Mouse (Mus musculus) WW6 (cell line): ENCODE data around the gene 3110082I17Rik.

Source experiments
- DNase-seq: peaks from one replicate; pipeline ENCODE4 v3.0.0-alpha.2; 2013; ENCODE audit warnings: low read depth, low spot score

3110082I17Rik gene

DNA sequence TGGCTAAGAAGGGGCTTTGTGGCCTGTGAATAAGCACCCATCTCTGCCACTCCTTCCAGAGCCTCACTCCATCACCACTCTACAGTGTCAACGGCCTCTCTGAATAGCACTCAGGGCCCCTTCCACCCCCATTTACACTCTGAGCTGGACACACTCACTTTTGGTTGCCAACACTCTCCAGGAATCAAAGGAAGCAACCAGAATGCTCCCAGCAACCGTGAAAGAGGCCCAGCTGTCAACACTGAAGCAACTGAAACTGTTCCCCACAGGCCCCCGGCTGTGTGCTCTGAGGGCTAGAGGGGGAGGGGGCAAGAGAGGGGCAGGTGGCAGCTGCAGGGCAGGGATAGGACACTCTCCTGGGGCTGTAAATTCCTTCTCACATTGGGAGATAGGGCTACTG lies 41.7 kb downstream of the 3110082I17Rik start:
- DNase-seq: no peak

DNA sequence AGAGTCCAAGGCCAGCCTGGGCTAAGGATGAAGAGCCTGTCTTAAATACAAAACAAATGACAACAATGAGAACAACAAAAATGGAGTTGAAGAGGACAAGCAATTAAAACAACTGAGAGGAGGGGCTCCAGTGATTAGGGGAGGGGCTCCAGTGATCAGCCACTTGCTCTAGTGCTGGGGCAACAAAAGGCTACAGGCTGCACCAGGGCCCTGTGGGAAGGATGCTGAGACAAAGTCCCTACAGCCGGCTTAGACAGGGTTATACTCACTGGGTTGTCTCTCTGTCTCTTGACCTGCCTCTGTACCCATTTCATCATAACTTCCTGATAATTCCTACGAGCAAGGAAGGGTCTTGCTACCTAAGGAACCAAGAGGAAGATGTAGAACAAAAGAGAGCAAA lies 42.2 kb downstream of the 3110082I17Rik start:
- DNase-seq: no peak

DNA sequence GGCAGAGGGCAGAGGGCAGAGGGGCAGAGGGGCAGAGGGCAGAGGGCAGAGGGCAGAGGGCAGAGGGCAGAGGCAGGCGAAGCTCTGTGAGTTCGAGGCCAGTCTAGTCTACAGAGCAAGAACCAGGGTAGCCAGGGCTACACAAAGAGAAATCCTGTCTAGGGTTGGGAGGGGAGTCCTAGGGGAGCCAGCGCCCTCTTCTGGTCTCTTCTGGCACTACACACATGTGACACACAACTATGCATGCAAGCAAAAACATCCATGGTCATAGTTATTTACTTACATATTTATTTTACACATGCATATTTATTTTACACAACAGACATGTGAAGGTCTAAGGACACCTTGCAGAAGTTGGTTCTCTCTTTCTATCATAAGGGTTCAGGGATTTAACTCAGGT lies 42.8 kb downstream of the 3110082I17Rik start:
- DNase-seq: no peak

DNA sequence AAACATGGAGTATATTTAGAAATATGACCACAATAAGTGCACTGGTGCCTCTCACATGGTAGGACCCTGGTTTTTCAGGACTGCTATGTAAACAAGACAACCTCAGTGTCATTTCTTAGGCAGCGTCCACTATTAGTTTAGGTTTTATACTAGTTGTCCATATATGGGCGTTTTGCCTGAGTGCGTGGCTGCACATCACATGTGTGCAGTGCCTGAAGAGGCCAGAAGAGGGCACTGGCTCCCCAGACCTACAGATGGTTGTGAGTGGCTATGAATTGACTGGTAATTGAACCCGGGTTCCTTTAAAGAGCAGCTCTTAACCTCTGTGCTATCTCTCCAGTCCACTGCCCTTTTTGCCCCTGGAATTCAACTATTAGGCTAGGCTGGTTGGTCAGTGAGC lies 43.4 kb downstream of the 3110082I17Rik start:
- DNase-seq: peak; percentile 18

- no peak for DNase-seq
These were observed 45.3 kb downstream of the 3110082I17Rik start for GRCm38 (mm10) chr5:139415001-139415400.

DNA sequence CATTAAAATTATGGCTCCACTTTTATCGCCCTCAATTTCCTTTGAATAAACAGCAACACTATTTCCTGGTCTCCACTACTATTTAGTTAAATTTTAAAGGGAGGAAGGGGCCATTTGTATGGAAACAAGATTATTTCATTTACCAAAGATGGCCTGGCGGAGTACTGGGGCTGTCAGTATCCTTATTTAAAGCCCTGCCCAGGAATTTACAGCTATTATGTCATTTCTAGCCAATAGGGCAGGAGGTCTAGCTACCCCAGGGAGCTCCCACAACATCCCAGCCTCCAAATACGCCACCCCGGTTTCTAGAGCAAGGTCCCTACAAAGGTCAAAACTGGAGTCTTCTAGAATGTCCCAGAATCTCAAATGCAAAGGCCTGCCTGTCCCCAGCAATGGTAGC lies 46.8 kb downstream of the 3110082I17Rik start:
- DNase-seq: no peak

DNA sequence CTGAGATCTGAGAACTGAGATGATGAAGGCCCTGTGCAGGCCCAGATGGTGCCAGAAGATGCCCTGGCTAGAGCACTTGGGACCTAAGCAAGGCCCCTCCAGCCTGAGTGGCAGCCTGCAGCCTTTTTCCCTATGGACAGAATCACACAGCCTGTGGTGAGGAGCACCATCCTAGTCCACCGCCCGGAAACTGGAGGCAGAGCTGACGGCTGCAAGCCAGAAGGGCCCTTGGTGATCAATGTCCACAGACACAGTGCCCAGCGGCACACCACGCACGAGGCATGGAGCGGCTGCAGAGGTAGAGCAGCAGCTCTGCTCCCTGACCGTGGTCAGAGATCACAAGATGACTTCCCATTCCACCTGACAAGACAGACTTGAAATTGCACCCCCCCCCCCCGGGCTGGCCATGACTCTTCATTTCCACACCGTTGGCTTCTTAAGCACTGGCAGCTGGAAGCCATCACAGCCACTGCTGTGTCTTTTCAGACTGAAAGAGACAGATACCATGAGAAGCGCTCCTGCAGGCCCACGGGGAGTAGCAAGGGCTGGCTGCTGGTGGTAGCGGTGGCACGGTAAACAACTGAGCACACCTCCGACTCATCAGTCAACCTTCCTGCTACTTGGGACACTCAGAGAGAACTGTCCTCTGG lies 48.5 kb downstream of the 3110082I17Rik start:
- no peak for DNase-seq

- no peak for DNase-seq
These were observed 49.2 kb downstream of the 3110082I17Rik start for GRCm38 (mm10) chr5:139411117-139411516.

DNA sequence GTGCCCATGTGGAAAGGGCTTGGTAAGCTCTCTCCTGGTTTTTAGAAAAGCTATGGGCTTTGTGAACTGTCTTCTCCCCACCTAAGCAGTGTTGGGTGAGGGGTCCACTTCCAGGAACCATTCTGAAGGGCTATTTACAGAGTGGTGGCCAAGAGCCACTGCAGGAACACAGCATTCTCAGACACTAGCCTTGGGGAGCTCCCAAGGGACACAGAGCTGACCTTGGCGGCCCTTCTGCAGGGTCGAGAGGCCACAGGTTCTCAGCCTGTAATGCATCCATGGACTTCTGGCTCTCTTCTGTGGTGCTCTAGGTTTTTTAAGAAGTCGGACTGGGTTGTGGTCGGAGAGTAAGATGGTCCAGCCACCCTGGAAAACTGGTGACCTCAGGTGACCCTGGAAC lies 50.3 kb downstream of the 3110082I17Rik start:
- DNase-seq: no peak

DNA sequence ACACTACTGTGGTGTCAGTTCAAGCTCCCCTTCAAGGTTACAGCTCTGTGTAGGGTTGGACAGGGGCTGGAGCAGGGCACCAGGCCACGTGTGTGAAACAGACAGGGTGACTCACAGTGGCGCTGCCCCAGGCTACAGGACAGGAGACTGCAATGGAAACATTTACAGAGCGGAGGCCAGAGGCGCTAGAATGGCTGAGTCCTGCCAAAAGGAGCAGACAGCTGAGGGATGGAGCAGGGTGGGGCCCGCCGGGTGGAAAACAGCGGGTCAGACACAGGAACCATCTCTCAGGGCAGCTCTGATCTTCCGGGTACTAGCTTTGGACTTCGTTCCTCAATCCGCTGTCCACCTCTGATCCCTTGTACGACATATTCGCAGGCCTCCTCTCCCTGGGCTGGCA lies 50.9 kb downstream of the 3110082I17Rik start:
- no peak for DNase-seq

- DNase-seq: no peak
These were observed 51.8 kb downstream of the 3110082I17Rik start for GRCm38 (mm10) chr5:139408511-139408910.

DNA sequence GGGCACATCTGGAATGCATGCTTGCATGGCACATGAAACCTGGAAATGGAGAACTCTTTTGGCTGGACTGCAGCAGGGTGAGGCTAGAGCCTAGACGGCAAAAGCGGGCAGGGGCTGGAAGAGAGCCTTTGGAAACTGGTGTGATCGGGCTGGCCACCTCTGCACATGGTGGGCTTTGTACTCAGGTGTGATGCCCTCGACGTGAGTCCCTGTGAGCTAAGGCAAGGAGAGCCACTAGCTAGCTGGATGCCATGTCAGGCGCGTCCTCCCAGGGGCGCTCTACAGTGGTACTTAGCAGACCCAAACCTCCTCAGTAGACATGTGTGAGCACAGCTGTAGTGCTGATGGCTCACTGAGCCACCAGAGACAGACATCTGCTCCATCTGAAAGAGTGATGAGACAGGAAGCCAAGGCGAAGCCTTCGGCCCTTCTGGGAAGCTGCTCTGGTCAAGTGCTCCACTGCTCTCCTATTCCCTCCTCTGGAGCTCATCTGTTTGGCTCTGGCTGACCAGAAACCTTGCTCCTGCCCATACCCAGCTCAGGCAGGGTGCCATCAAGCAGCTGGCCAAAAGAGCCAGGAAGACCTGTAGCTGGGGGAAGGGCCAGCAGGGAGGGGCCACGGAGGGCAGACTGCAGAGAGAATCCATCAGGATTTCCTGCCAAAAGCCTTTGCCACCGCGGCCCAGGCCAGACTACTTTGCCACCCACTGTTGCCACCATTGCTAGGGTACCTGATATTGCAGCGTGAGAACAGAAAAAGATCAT lies 53.0 kb downstream of the 3110082I17Rik start:
- DNase-seq: no peak

- DNase-seq: no peak
These were observed 54.4 kb downstream of the 3110082I17Rik start for GRCm38 (mm10) chr5:139405953-139406352.

- no peak for DNase-seq
These were observed 54.8 kb downstream of the 3110082I17Rik start for GRCm38 (mm10) chr5:139405478-139405877.

DNA sequence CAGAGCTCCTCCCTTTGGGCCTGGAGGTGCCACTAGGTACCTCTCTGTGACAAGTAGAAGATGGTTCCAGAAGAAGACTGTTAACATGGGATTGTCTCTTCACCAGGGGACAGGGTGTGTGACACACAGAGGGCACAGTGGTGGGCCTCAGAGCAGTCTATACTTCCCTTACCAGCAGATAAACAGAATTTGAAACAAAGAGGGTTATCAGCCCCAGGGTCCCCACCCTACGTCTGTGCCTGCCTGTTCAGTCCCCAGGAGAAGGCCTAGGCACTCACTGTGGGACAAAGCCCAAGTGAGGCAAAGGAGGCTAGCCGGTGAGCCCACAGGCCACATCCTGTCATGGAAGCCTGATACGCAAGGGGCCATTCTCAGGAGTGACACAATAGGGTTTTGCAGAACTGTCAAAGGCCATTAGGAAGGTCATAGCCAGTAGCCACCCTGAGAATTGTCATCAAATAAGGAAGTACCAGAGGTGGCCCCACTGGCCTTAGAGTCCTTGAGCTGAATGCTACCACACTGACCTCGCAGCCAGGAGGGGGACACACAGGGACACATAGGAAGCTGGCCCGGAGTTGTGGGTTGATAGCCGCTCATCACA lies 55.4 kb downstream of the 3110082I17Rik start, which contains the start of gene C130050O18Rik:
Gene C130050O18Rik, plus strand, starts transcription at position 480 of the 601 bp plus-strand sequence.
- DNase-seq: no peak

GRCm38 (mm10) chr5:139403692-139404260 lies 56.6 kb downstream of the 3110082I17Rik start:
- no peak for DNase-seq

- no peak for DNase-seq
These were observed 58.2 kb downstream of the 3110082I17Rik start for GRCm38 (mm10) chr5:139402106-139402505.

- DNase-seq: no peak
These were observed 60.3 kb downstream of the 3110082I17Rik start for GRCm38 (mm10) chr5:139399991-139400390.

DNA sequence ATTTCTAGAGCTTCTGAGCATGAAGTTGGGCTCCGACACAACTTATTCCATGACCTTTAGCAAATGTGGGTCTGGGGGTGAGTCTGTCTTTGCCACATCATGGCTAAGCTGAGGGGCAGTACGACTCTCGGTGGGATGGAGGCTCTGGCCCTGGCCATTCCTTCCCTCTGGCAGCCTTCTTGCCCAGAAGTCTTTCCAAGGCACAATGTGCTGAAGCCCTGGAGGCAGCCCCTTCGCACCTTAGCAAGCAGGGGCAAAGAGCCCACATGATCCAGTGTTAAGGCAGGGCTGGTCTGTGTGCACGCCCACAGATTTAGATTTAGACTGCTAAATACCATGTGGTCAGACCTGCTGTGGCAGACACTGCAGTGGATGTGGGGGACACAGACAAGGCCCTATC lies 61.5 kb downstream of the 3110082I17Rik start:
- DNase-seq: no peak

DNA sequence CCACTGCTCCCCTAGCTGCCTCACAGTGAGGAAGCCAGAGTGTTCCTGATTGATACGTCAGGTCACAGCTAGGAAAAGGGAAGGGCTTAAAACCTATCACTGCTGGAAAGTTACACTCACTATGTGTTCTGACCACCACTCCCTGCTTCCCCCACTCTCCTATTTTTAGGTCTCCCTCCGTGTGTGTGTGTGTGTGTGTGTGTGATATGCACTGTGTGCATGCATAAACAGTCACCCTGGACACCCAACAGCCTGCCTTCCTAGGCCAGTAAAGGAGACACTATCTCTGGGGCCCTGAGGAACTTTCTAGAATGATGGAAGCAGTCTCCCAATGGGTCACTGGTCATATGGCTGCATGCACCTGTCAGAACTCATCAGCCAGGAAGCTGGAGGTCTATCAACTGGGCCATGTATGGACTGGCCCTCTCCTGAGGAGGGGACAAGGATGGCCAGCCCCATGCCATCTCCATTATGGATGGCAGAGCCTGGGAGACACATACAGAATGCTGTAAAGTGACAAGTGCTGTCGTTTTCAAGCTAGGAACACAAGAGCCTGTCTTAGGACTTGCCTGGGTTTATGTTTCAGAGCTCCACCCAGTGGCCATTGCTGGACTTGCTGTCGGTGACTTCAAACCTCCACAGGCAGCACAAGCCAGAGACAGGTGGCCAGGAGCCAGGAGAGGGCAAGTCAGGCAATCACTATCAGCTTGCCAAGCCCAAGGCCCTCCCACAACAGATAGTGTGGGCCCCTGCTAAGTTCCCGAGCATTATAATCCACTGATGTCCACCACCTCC lies 62.2 kb downstream of the 3110082I17Rik start:
- DNase-seq: peak; percentile 46

GRCm38 (mm10) chr5:139397359-139397916 lies 62.9 kb downstream of the 3110082I17Rik start:
- DNase-seq: no peak
